Mouse (Mus musculus) myocyte (in vitro differentiated cells): ENCODE measurements around the gene Slc34a3.

ENCODE experiments used
- E2F4 ChIP-seq: IDR thresholded peaks from one replicate; pipeline ENCODE4 v1.6.1; 2011; ENCODE audit warnings: mild to moderate bottlenecking, control low read depth, moderate library complexity; ENCODE audit not compliant: insufficient read depth
- MYOD1 ChIP-seq, 3 experiments: IDR thresholded peaks; one replicate each; pipeline ENCODE4 v1.6.1; 2011; ENCODE audit warnings: control low read depth in 2 of 3, low read depth in 2 of 3, mild to moderate bottlenecking in 2 of 3, moderate library complexity in 1 of 3; ENCODE audit not compliant: insufficient read length in 2 of 3, control insufficient read depth in 1 of 3
- POLR2A ChIP-seq: IDR thresholded peaks from one replicate; pipeline ENCODE4 v1.6.1; 2011; ENCODE audit warnings: low read depth, mild to moderate bottlenecking, control low read depth, moderate library complexity; ENCODE audit not compliant: insufficient read length
- POLR2AphosphoS2 ChIP-seq: IDR thresholded peaks from one replicate; pipeline ENCODE4 v1.6.1; 2011; ENCODE audit warnings: low read depth, control low read depth; ENCODE audit not compliant: insufficient read length

- TF ChIP-seq E2F4 (no peak), MYOD1 (IDR thresholded peaks at IDR 0.05; ENCODE audit: control insufficient read depth in 1 of 3, insufficient read length in 2 of 3, low read depth in 2 of 3) (no peak), POLR2A (no peak), POLR2AphosphoS2 (no peak)
Observed at GRCm38 (mm10) chr2:25184496-25184895, 49.7 kb downstream of the Slc34a3 start.
